Mouse (Mus musculus) neural tube, embryonic 12.5 days (tissue): ENCODE data around the gene Ganab. TPM values are rescaled to one million over a fixed set of nuclear protein-coding genes. Genes with fewer than 3 reads are reported as not detected.

Experiments
- ATAC-seq: fragments of 200-750 bp; cut with Nextera tagmentation; 2 replicates; pipeline ENCODE4 v1.8.0; 2017; ENCODE audit warnings: low read depth, mild to moderate bottlenecking, moderate TSS enrichment, moderate library complexity; ENCODE audit not compliant: low FRiP score
- H3K27ac ChIP-seq: fragments of 300-500 bp; sonication (generic); 2 replicates; pipeline ENCODE4 v1.5.1; 2016
- H3K27me3 ChIP-seq: fragments of 300-500 bp; sonication (generic); replicated peaks from 2 replicates; pipeline ENCODE4 v1.6.1; 2016; ENCODE audit warnings: mild to moderate bottlenecking
- H3K36me3 ChIP-seq: fragments of 300-500 bp; sonication (generic); 2 replicates; pipeline ENCODE4 v1.6.1; 2016; ENCODE audit warnings: mild to moderate bottlenecking
- H3K4me1 ChIP-seq: fragments of 300-500 bp; sonication (generic); 2 replicates; pipeline ENCODE4 v1.6.1; 2016
- H3K4me2 ChIP-seq: fragments of 300-500 bp; sonication (generic); replicated peaks from 2 replicates; pipeline ENCODE4 v1.6.1; 2016; ENCODE audit warnings: mild to moderate bottlenecking
- H3K4me3 ChIP-seq: fragments of 300-500 bp; sonication (generic); 2 replicates; pipeline ENCODE4 v1.5.1; 2016
- H3K9ac ChIP-seq: fragments of 300-500 bp; sonication (generic); 2 replicates; pipeline ENCODE4 v1.6.1; 2016; ENCODE audit warnings: mild to moderate bottlenecking
- H3K9me3 ChIP-seq: fragments of 300-500 bp; sonication (generic); 2 replicates; pipeline ENCODE4 v1.6.1; 2016; ENCODE audit warnings: mild to moderate bottlenecking
- WGBS: fragments of 180-500 bp; shearing (Covaris S2); methylation state at CpG from one replicate; pipeline ENCODE4 v1.1.7; 2016; 5-methylcytosine and 5-hydroxymethylcytosine counted together
- polyA plus RNA-seq: library from polyadenylated mRNA; unstranded; fragments of >200 nt; fragmentation: Nextera tagmentation; extraction: Ambion mirVana; gene quantifications from 2 replicates; pipeline ENCODE4 v1.2.1, GENCODE M21; 2016

Gene Ganab
- polyA plus RNA-seq, 1 experiment from 2014 or later: 119 TPM

- peaks cover 19% of the 10 kb centered on the region for H3K36me3 ChIP-seq
- H3K9me3 ChIP-seq: no peaks in the 10 kb centered on the region
- H3K4me1 ChIP-seq: peaks cover 27% of the 10 kb centered on the region
- 0 out of 2 replicates have a peak overlapping the region, but pooled peaks have one; percentile 96 for H3K27ac ChIP-seq
- H3K4me3 ChIP-seq: peak overlapping the region; percentile 94
- 21% methylated on average over 10 of the region's 10 CpGs for WGBS
- peak overlapping the region; percentile 75 for H3K4me2 ChIP-seq
- ATAC-seq: peak; percentile 46
- no peaks in the 10 kb centered on the region for H3K27me3 ChIP-seq
- peak overlapping the region; percentile 57 for H3K9ac ChIP-seq
Measured at GRCm38 (mm10) chr19:8941136-8941514, 43.3 kb downstream of the Ganab start.

- ATAC-seq: peak; percentile 96
- Histone ChIP-seq H3K4me2 (peak within 1 kb of the TSS; percentile 75), H3K9me3 (no peaks in the 10 kb centered on the region), H3K9ac (peak within 1 kb of the TSS; percentile 99), H3K36me3 (peaks cover 19% of the 10 kb centered on the region), H3K4me3 (peak within 1 kb of the TSS; percentile 94), H3K27me3 (no peaks in the 10 kb centered on the region), H3K27ac (peak within 1 kb of the TSS; percentile 96), H3K4me1 (peaks cover 27% of the 10 kb centered on the region)
- WGBS: under 1% methylated on average over 64 of the region's 64 CpGs
Measured at GRCm38 (mm10) chr19:8941515-8942217, 43.8 kb downstream of the Ganab start, which contains the start of gene Mta2. Mta2 (plus strand) TSS chr19:8941875.

GRCm38 (mm10) chr19:8942276-8942964 is 44.5 kb downstream of the Ganab start:
- peaks cover 25% of the 10 kb centered on the region for H3K36me3 ChIP-seq
- H3K27me3 ChIP-seq: no peaks in the 10 kb centered on the region
- peak overlapping the region; percentile 96 for H3K27ac ChIP-seq
- no peaks in the 10 kb centered on the region for H3K9me3 ChIP-seq
- peak overlapping the region; percentile 75 for H3K4me2 ChIP-seq
- H3K4me3 ChIP-seq: peak overlapping the region; percentile 94
- peak overlapping the region; percentile 99 for H3K9ac ChIP-seq
- peak; percentile 72 for ATAC-seq
- peaks cover 27% of the 10 kb centered on the region for H3K4me1 ChIP-seq
- WGBS: under 1% methylated on average over 46 of the region's 46 CpGs

- H3K36me3 ChIP-seq: peaks cover 31% of the 10 kb centered on the region
- peak overlapping the region; percentile 99 for H3K9ac ChIP-seq
- H3K9me3 ChIP-seq: no peaks in the 10 kb centered on the region
- peaks cover 27% of the 10 kb centered on the region for H3K4me1 ChIP-seq
- WGBS: 80% methylated on average over 2 of the region's 2 CpGs
- H3K4me3 ChIP-seq: peak overlapping the region; percentile 94
- ATAC-seq: no peak
- H3K4me2 ChIP-seq: peak overlapping the region; percentile 75
- no peak overlapping the region for H3K27ac ChIP-seq
- H3K27me3 ChIP-seq: no peaks in the 10 kb centered on the region
Measured at GRCm38 (mm10) chr19:8943047-8943446, 45.2 kb downstream of the Ganab start.

- 76% methylated on average over 5 of the region's 5 CpGs for WGBS
- Histone ChIP-seq H3K4me1 (peaks cover 27% of the 10 kb centered on the region), H3K9me3 (no peaks in the 10 kb centered on the region), H3K27ac (no peak overlapping the region), H3K4me2 (peak overlapping the region; percentile 41), H3K4me3 (no peak overlapping the region), H3K9ac (peak overlapping the region; percentile 26; the same call in 1 of the 2 replicates), H3K27me3 (no peaks in the 10 kb centered on the region), H3K36me3 (peaks cover 42% of the 10 kb centered on the region)
- ATAC-seq: no peak
Measured at GRCm38 (mm10) chr19:8944062-8944461, 46.2 kb downstream of the Ganab start.

- peaks cover 27% of the 10 kb centered on the region for H3K4me1 ChIP-seq
- no peak overlapping the region for H3K4me3 ChIP-seq
- peaks cover 48% of the 10 kb centered on the region for H3K36me3 ChIP-seq
- 48% methylated on average over 5 of the region's 5 CpGs for WGBS
- no peaks in the 10 kb centered on the region for H3K27me3 ChIP-seq
- H3K9ac ChIP-seq: no peak overlapping the region
- no peaks in the 10 kb centered on the region for H3K9me3 ChIP-seq
- no peak overlapping the region for H3K27ac ChIP-seq
- peak overlapping the region; percentile 40 for H3K4me2 ChIP-seq
- ATAC-seq: no peak
Measured at GRCm38 (mm10) chr19:8944750-8945149, 46.9 kb downstream of the Ganab start.

- Histone ChIP-seq H3K27me3 (no peaks in the 10 kb centered on the region), H3K27ac (no peak overlapping the region), H3K36me3 (peaks cover 53% of the 10 kb centered on the region), H3K9me3 (no peaks in the 10 kb centered on the region), H3K4me1 (peaks cover 27% of the 10 kb centered on the region), H3K9ac (no peak overlapping the region), H3K4me2 (peak overlapping the region; percentile 40; the same call in 1 of the 2 replicates), H3K4me3 (no peak overlapping the region)
- 89% methylated on average over 6 of the region's 6 CpGs for WGBS
- no peak for ATAC-seq
Measured at GRCm38 (mm10) chr19:8945251-8945650, 47.4 kb downstream of the Ganab start.

- H3K4me2 ChIP-seq: no peak overlapping the region
- H3K9me3 ChIP-seq: no peaks in the 10 kb centered on the region
- peaks cover 16% of the 10 kb centered on the region for H3K4me1 ChIP-seq
- H3K36me3 ChIP-seq: peaks cover 70% of the 10 kb centered on the region
- ATAC-seq: no peak
- H3K9ac ChIP-seq: no peak overlapping the region
- WGBS: 92% methylated on average over 7 of the region's 7 CpGs
- H3K4me3 ChIP-seq: no peak overlapping the region
- no peaks in the 10 kb centered on the region for H3K27me3 ChIP-seq
- no peak overlapping the region for H3K27ac ChIP-seq
Measured at GRCm38 (mm10) chr19:8946929-8947328, 49.1 kb downstream of the Ganab start.

- no peak overlapping the region for H3K27ac ChIP-seq
- no peak overlapping the region for H3K4me3 ChIP-seq
- peaks cover 17% of the 10 kb centered on the region for H3K4me1 ChIP-seq
- no peak for ATAC-seq
- H3K4me2 ChIP-seq: no peak overlapping the region
- no peaks in the 10 kb centered on the region for H3K9me3 ChIP-seq
- 94% methylated on average over 5 of the region's 5 CpGs for WGBS
- peaks cover 72% of the 10 kb centered on the region for H3K36me3 ChIP-seq
- H3K27me3 ChIP-seq: no peaks in the 10 kb centered on the region
- H3K9ac ChIP-seq: no peak overlapping the region
Measured at GRCm38 (mm10) chr19:8950190-8950589, 52.3 kb downstream of the Ganab start.

- H3K4me2 ChIP-seq: 0 out of 2 replicates have a peak overlapping the region, but pooled peaks have one; percentile 87
- peak overlapping the region; percentile 18; the same call in 1 of the 2 replicates for H3K9ac ChIP-seq
- WGBS: 91% methylated on average over 9 of the region's 9 CpGs
Measured at GRCm38 (mm10) chr19:8952241-8952640, 54.4 kb downstream of the Ganab start.

GRCm38 (mm10) chr19:8953135-8954039 is 55.5 kb downstream of the Ganab start, which contains the start of gene Tut1:
Tut1 (plus strand) TSS chr19:8953847.
- Histone ChIP-seq H3K36me3 (peaks cover 65% of the 10 kb centered on the region), H3K27ac (peak within 1 kb of the TSS; percentile 78), H3K4me2 (peak within 1 kb of the TSS; percentile 87), H3K9ac (peak within 1 kb of the TSS; percentile 69), H3K4me3 (peak within 1 kb of the TSS; percentile 87), H3K4me1 (peaks cover 17% of the 10 kb centered on the region), H3K27me3 (no peaks in the 10 kb centered on the region), H3K9me3 (no peaks in the 10 kb centered on the region)
- 3% methylated on average over 46 of the region's 46 CpGs for WGBS
- ATAC-seq: peak; percentile 95

More at GRCm38 (mm10) chr19:8952241-8952640, 54.4 kb downstream of the Ganab start:
- no peak overlapping the region for H3K4me3 ChIP-seq
- peaks cover 17% of the 10 kb centered on the region for H3K4me1 ChIP-seq
- H3K27ac ChIP-seq: peak overlapping the region; percentile 78
- no peak for ATAC-seq
- H3K9me3 ChIP-seq: no peaks in the 10 kb centered on the region
- peaks cover 68% of the 10 kb centered on the region for H3K36me3 ChIP-seq
- no peaks in the 10 kb centered on the region for H3K27me3 ChIP-seq
